Mouse (Mus musculus): ENCODE results near the gene Insl6. TPM values are rescaled to one million over a fixed set of nuclear protein-coding genes. Genes with fewer than 3 reads are reported as not detected.

Gene Insl6
- polyA plus RNA-seq, 1 experiment = 0.18 TPM

GRCm38 (mm10) chr19:29272011-29272809 lies 52.9 kb downstream of the Insl6 start:
- TF ChIP-seq GATA1 (IDR thresholded peaks at IDR 0.05; ENCODE audit: low read length) = no peak

Other genes starting within 250 kb of the Insl6 start
- gene Rcl1, start 224.0 kb downstream of the Insl6 start, polyA plus RNA-seq (2012) = 60.8 and 70.1 TPM in 2 replicates
- gene Jak2, start 73.5 kb downstream of the Insl6 start, polyA plus RNA-seq (2012) = 5.9 and 10.3 TPM in 2 replicates
- not detected in 2 replicates for gene Rln1, start 9.3 kb upstream of the Insl6 start, polyA plus RNA-seq (2012)
- 28.7 and 36.9 TPM in 2 replicates for gene Plgrkt, start 42.0 kb upstream of the Insl6 start, polyA plus RNA-seq (2012)
- gene Cd274, start 42.1 kb upstream of the Insl6 start, polyA plus RNA-seq (2012) = 0.18 and 0.24 TPM in 2 replicates
- 0.12 and 0.15 TPM in 2 replicates for gene Pdcd1lg2, start 85.6 kb upstream of the Insl6 start, polyA plus RNA-seq (2012)
- 12.2 and 13.3 TPM in 2 replicates for gene Ric1, start 196.9 kb upstream of the Insl6 start, polyA plus RNA-seq (2012)

Measured in G1E-ER4 (cell line).